Mouse (Mus musculus): ENCODE results near the gene Zbtb4.
"Not testable (repeated sequence)": the region's sequence is repeated elsewhere in the genome, so short reads cannot be mapped to it uniquely, and the experiment has no call there.

Gene Zbtb4

GRCm38 (mm10) chr11:69765221-69766125, at the start of gene Zbtb4:
Zbtb4 (plus strand) TSS chr11:69765912.
- in situ Hi-C loops (cut with MboI; ENCODE audit: low sequenced_read_pairs): no loop called here

GRCm38 (mm10) chr11:69715929-69716328, 49.8 kb upstream of the Zbtb4 start:
- in situ Hi-C loops (cut with MboI; ENCODE audit: low sequenced_read_pairs): no loop called here

DNA sequence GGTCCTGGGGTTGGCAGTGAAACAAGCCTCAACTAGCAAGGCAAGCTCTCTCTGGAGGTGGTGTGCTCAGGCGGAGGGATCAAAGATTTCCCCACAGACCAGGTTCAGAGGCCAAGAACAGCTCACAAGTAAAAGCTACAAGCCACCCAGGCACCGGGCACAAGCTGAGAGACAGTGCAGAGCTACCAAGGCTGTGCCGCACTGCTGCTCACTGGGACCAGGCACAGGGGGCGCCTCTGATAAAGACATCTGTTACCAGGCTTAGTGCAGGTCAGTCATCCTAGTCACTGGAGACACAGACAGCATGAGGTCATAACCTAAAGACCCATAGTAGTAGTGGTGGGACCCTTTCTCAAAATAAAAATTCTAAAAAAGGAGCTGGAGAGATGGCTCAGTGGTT, 48.8 kb upstream of the Zbtb4 start:
- in situ Hi-C loops (cut with MboI; ENCODE audit: low sequenced_read_pairs): no loop called here

DNA sequence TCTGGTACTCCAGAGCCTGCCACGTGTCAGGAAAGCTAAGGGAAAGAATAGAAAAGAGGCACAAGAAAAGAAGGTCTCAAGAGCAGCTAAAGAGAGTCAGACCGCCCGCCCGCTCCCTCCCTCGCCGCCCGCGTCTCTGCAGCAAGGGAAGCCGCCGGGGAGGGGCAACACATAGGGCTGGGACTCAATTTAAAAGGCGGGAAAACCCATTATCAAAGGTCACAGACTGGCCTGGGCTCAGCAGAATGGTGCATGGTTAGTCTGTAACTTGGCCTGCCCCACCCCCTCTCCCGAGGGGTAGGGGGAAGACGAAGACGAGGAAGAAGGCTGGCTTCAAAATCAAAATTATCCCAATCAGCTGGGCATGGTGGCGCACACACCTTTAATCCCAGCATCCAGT, 47.1 kb upstream of the Zbtb4 start:
- in situ Hi-C loops (cut with MboI; ENCODE audit: low sequenced_read_pairs): no loop called here

DNA sequence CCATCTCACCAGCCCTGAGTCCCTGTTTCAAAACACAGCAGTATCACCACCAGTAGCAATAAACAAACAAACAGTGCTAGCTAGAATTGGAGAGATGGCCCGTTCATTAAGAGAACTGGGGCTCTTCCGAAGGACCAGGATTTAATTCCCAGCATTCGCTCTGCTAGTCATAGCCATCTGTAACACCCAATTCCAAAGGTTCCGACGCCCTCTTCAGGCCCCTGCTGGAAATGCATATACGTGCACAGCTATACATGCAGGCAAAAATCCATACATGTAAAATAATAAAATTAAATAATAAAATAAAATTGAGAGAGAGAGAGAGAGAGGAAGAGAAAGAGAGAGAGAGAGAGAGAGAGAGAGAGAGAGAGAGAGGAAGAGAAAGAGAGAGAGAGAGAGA, 46.3 kb upstream of the Zbtb4 start:
- in situ Hi-C loops (cut with MboI; ENCODE audit: low sequenced_read_pairs): no loop called here

DNA sequence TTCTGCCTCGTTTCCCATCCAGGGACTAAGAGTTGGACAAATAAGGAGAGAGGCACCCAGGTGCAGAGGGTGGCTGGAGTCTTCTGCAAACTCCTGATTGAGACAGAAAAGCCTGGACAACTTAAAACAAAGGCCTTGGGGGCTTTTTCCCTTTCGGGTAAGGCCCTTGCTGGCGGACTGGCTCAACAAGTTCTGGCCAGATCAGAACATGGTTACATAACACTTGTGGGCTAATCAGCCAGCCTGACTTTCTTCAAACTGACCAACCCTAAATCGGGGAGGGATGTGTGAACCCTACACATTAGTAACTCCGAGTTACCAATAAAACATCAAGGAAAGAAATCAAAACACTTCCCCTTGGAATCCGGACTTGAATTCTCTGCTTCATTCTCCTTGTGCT, 44.9 kb upstream of the Zbtb4 start:
- in situ Hi-C loops (cut with MboI; ENCODE audit: low sequenced_read_pairs): no loop called here

DNA sequence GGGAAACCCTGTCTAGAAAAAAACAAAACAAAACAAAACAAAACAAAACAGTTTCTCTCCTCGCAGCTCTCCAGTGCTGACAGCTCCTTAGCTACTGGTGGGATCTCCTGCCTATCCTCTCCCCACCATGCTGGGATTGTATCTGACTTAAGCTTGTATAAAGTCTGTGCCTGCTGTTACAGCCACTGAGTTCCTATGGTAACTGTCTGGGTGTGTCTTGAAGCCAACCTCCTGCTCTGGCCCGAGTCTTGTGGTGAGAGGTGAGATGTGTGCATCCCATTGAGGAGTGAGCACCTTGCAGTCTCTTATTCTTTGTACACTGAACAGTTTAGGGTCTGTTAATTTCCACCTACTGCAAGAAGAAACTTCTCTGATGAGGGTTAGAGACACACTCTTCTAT, 42.6 kb upstream of the Zbtb4 start:
- in situ Hi-C loops (cut with MboI; ENCODE audit: low sequenced_read_pairs): no loop called here

- in situ Hi-C loops (cut with MboI; ENCODE audit: low sequenced_read_pairs): no loop called here
These were observed 39.8 kb upstream of the Zbtb4 start for GRCm38 (mm10) chr11:69725951-69726350.

GRCm38 (mm10) chr11:69729063-69729462, 36.6 kb upstream of the Zbtb4 start:
- in situ Hi-C loops (cut with MboI; ENCODE audit: low sequenced_read_pairs): no loop called here

- in situ Hi-C loops (cut with MboI; ENCODE audit: low sequenced_read_pairs): not testable (repeated sequence)
These were observed 34.3 kb upstream of the Zbtb4 start for GRCm38 (mm10) chr11:69731408-69731807.

DNA sequence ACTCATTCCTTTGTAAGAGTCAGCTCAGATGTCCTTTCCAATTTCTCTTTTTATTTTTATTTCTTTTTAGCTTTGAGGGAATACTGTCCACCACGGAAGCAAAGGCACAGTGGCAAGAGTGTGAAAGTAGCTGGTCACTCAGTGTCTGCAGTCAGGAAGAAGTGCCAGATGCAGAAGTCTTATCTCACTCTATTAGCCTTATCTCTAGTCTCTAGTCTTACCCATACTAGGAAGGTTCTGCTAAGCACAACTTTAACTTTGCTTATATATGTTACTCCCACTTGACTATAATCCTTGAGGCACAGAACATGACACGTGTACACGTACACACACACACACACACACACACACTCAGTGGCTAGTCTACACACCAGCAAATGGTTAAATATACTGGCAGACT, 14.1 kb upstream of the Zbtb4 start:
- in situ Hi-C loops (cut with MboI; ENCODE audit: low sequenced_read_pairs): no loop called here

DNA sequence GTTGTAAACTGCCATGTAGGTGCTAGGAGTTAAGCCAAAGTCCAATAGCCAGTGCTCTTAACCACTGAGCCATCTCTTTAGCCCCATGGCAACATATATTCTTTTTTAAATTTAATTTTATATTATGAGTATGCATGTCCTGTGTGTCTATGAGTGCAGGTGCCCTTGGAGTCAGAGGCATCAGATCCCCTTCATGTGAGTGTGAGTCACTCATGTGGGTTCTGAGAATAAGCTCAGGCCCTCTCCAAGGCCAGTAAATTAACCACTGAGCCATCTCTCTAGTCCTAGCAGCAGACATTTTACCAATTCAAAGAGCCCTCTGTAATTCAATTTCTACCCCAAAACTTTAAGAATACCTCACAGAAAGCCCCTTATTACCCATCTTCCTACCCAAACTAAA, 13.0 kb upstream of the Zbtb4 start:
- in situ Hi-C loops (cut with MboI; ENCODE audit: low sequenced_read_pairs): no loop called here

GRCm38 (mm10) chr11:69754233-69754632, 11.5 kb upstream of the Zbtb4 start:
- in situ Hi-C loops (cut with MboI; ENCODE audit: low sequenced_read_pairs): no loop called here

GRCm38 (mm10) chr11:69754701-69755100, 11.0 kb upstream of the Zbtb4 start:
- in situ Hi-C loops (cut with MboI; ENCODE audit: low sequenced_read_pairs): no loop called here

DNA sequence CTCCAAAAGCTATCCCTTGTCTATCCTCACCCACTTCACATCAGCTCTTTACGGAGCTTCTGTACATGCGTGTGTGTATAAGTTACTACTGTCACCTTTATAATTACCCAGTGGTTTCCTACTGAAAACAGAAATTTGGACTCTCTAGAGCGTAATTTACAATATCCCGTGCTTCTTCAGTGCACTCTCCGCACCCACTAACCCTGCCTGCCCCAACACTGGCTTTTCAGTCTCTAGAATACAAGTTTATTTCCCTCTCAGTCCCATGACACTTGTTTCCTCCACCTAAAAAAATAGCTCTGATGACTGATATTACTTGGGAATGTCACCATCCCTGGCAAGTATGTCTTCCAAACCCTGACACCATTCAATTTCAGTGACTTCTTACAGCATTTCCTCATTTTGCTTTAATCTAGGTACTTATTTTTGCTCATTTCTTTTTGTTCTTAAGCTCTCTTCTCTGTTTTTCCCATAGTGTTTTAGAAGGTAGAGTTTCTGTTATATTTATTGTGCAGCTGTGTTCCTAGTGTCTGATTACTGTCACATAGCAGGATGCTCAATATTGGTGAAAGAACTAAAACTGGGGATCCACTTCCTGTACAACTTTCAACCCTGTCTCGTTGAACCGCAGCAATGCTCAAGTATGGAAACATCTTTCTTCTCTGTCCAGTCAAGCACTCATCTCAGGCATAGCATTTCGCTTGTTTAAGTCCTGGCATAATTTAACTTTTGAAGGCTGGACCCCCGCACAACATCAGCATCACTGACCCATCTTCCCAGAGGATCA, 8.2 kb upstream of the Zbtb4 start:
- in situ Hi-C loops (cut with MboI; ENCODE audit: low sequenced_read_pairs): no loop called here

DNA sequence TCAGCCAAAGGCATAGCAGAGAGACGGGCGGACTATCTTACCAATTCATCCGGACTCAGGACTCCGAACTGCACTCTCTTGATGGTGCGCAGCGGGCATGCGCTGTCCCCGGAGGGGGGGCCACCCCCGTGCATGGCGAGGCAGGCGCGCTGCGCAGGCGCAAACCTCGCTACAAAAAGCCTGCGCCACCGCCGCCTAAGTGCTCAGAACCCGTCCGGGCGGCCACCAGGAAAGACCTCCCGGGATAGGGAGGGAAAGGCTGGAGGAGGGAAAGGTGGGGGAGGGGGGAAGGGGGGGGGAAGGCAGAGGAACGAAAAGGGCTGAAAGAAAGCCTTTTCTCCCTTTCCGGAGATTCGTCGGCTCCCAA, 7.6 kb upstream of the Zbtb4 start:
- in situ Hi-C loops (cut with MboI; ENCODE audit: low sequenced_read_pairs): no loop called here

GRCm38 (mm10) chr11:69758478-69758970, 7.2 kb upstream of the Zbtb4 start, which contains the start of gene Polr2a:
Polr2a (minus strand) TSS chr11:69758637.
- in situ Hi-C loops (cut with MboI; ENCODE audit: low sequenced_read_pairs): no loop called here

DNA sequence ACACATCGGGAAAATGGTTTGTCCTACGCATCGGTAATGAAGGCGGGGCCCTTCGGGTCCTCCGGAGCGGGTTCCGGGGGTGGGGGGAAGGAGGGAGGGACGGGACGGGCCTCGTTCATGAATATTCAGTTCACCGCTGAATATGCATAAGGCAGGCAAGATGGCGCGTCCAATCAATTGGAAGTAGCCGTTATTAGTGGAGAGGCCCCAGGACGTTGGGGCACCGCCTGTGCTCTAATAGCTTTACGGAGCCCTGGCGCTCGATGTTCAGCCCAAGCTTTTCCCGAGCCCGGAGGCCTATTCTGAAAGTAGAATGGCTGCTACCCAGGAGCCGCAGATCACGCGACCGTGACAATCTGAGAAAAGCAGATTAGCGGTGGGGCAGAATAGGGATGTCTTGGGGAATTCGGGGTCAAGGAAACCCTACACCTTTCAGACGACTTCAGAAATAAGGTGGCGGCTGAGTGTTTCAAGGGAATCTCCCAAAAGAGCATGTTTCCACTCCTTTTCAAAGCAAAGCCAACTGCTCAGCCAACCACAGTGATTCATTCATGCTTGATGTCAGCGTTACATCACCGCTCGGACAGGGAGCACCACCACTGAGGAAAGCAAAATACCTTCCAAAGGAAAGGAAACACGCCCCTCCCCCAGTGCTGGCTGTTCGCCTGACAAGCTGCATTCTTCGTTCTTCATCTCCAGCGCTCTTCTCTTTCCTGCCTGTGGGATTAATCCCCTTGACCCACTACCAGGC, 6.6 kb upstream of the Zbtb4 start:
- in situ Hi-C loops (cut with MboI; ENCODE audit: low sequenced_read_pairs): no loop called here

- in situ Hi-C loops (cut with MboI; ENCODE audit: low sequenced_read_pairs): no loop called here
These were observed 5.4 kb upstream of the Zbtb4 start for GRCm38 (mm10) chr11:69760160-69760900.

- in situ Hi-C loops (cut with MboI; ENCODE audit: low sequenced_read_pairs): no loop called here
These were observed 4.9 kb upstream of the Zbtb4 start for GRCm38 (mm10) chr11:69760901-69761200.

DNA sequence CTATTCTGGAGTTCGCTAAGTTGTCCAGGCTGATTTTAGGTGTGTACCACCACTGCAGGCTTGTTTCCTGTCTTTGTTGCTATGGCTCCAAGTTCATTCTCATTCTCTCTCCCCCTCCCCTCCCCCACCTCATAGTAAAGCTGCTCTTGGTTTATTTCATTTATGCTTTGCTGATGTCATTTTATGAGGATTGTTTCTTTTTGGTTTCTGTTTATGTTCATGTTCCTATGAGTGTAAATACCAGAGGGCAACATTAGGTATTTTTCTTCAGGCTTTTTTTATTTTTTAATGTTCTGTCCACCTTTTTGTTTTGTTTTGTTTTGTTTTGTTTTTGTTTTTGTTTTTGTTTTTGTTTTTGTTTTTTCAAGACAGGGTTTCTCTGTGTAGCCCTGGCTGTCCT, 3.8 kb upstream of the Zbtb4 start, which contains the start of gene Slc35g3:
TSS of gene Slc35g3 (minus strand) at position 101 of the 400 bp plus-strand sequence.
- in situ Hi-C loops (cut with MboI; ENCODE audit: low sequenced_read_pairs): no loop called here

All from CH12F3 (cell line).